Mouse (Mus musculus) megakaryocyte, embryonic 14.5 days (primary cell): ENCODE measurements around the gene Tnfaip6. TPM values are rescaled to one million over a fixed set of nuclear protein-coding genes. Genes with fewer than 3 reads are reported as not detected.
A peak's percentile ranks its signal among the peaks of the same experiment; 100 is the strongest.
"Not testable (repeated sequence)": the region's sequence is repeated elsewhere in the genome, so short reads cannot be mapped to it uniquely, and the experiment has no call there.

Experiments
- H3K27me3 ChIP-seq: replicated peaks from 2 replicates; pipeline ENCODE3; 2012; ENCODE audit warnings: inconsistent platforms
- H3K36me3 ChIP-seq: replicated peaks from 2 replicates; pipeline ENCODE3; 2012; ENCODE audit warnings: low read length, inconsistent platforms, mixed read lengths
- H3K4me1 ChIP-seq: 2 replicates; pipeline ENCODE4 v1.6.1; 2012; ENCODE audit warnings: inconsistent platforms
- H3K4me3 ChIP-seq: replicated peaks from 2 replicates; pipeline ENCODE3; 2012; ENCODE audit warnings: moderate library complexity, mild to moderate bottlenecking, inconsistent platforms
- H3K9me3 ChIP-seq: 2 replicates; pipeline ENCODE4 v1.6.1; 2012; ENCODE audit warnings: inconsistent platforms
- FLI1 ChIP-seq: IDR thresholded peaks from 2 replicates; pipeline ENCODE4 v1.6.1; 2012; ENCODE audit warnings: low read length, inconsistent platforms, mixed read lengths
- GATA1 ChIP-seq: IDR thresholded peaks from 3 replicates; pipeline ENCODE4 v1.6.1; 2012; ENCODE audit warnings: mixed read lengths, low read length, inconsistent platforms, borderline replicate concordance
- polyA plus RNA-seq: library from polyadenylated mRNA; stranded (reverse); fragments of >175 nt; gene quantifications from 2 replicates; pipeline ENCODE4 v1.2.3, GENCODE M21; 2012; ENCODE audit warnings: low replicate concordance; ENCODE audit not compliant: insufficient read depth

Tnfaip6 gene
- not detected in 2 replicates for polyA plus RNA-seq

- TF ChIP-seq GATA1 (no peak), FLI1 (no peak)
- Histone ChIP-seq H3K4me3 (peak within 1 kb of the TSS; percentile 85), H3K36me3 (no peaks in the 10 kb centered on the region), H3K4me1 (peaks cover 5% of the 10 kb centered on the region), H3K9me3 (no peaks in the 10 kb centered on the region), H3K27me3 (peaks cover 28% of the 10 kb centered on the region)
Measured at GRCm38 (mm10) chr2:52037882-52038281, at the start of gene Tnfaip6. Gene Tnfaip6, plus strand, starts transcription at chr2:52038009.

- no peak overlapping the region for H3K4me3 ChIP-seq
- no peaks in the 10 kb centered on the region for H3K36me3 ChIP-seq
- H3K27me3 ChIP-seq, result peaks cover 12% of the 10 kb centered on the region
- peaks cover 13% of the 10 kb centered on the region for H3K4me1 ChIP-seq
- H3K9me3 ChIP-seq, result no peaks in the 10 kb centered on the region
- TF ChIP-seq GATA1 (no peak), FLI1 (no peak)
Measured at GRCm38 (mm10) chr2:51989559-51989958, 48.2 kb upstream of the Tnfaip6 start.

GRCm38 (mm10) chr2:51991447-51991846 lies 46.4 kb upstream of the Tnfaip6 start:
- peaks cover 10% of the 10 kb centered on the region for H3K27me3 ChIP-seq
- TF ChIP-seq FLI1 (no peak), GATA1 (no peak)
- no peaks in the 10 kb centered on the region for H3K9me3 ChIP-seq
- no peaks in the 10 kb centered on the region for H3K4me1 ChIP-seq
- no peak overlapping the region for H3K4me3 ChIP-seq
- H3K36me3 ChIP-seq, result no peaks in the 10 kb centered on the region

GRCm38 (mm10) chr2:51999996-52000395 lies 37.8 kb upstream of the Tnfaip6 start:
- TF ChIP-seq FLI1 (no peak), GATA1 (no peak)
- H3K4me1 ChIP-seq, result no peaks in the 10 kb centered on the region
- H3K36me3 ChIP-seq, result no peaks in the 10 kb centered on the region
- H3K4me3 ChIP-seq, result no peak overlapping the region
- no peaks in the 10 kb centered on the region for H3K27me3 ChIP-seq
- H3K9me3 ChIP-seq, result no peaks in the 10 kb centered on the region

- Histone ChIP-seq H3K36me3 (no peaks in the 10 kb centered on the region), H3K9me3 (no peaks in the 10 kb centered on the region), H3K4me3 (no peak overlapping the region), H3K4me1 (no peaks in the 10 kb centered on the region), H3K27me3 (no peaks in the 10 kb centered on the region)
- TF ChIP-seq FLI1 (no peak), GATA1 (no peak)
Measured at GRCm38 (mm10) chr2:52001521-52001920, 36.3 kb upstream of the Tnfaip6 start.

- not testable (repeated sequence) for H3K4me1 ChIP-seq, H3K27me3 ChIP-seq, H3K9me3 ChIP-seq, H3K4me3 ChIP-seq, H3K36me3 ChIP-seq
Measured at GRCm38 (mm10) chr2:52002299-52002698, 35.5 kb upstream of the Tnfaip6 start.

GRCm38 (mm10) chr2:52006380-52006779 lies 31.4 kb upstream of the Tnfaip6 start:
- no peak for TF ChIP-seq GATA1
- TF ChIP-seq FLI1, result no peak
- Histone ChIP-seq H3K4me1 (no peaks in the 10 kb centered on the region), H3K4me3 (no peak overlapping the region), H3K36me3 (no peaks in the 10 kb centered on the region), H3K27me3 (no peaks in the 10 kb centered on the region), H3K9me3 (peaks cover 4% of the 10 kb centered on the region; the same call in 1 of the 2 replicates)

GRCm38 (mm10) chr2:52011820-52012219 lies 26.0 kb upstream of the Tnfaip6 start:
- H3K4me3 ChIP-seq, H3K4me1 ChIP-seq, H3K27me3 ChIP-seq, H3K36me3 ChIP-seq, H3K9me3 ChIP-seq: not testable (repeated sequence)

- H3K4me3 ChIP-seq, result no peak overlapping the region
- TF ChIP-seq GATA1, result no peak
- no peak for TF ChIP-seq FLI1
- H3K27me3 ChIP-seq, result peaks cover 5% of the 10 kb centered on the region
- peaks cover 6% of the 10 kb centered on the region; the same call in 1 of the 2 replicates for H3K9me3 ChIP-seq
- no peaks in the 10 kb centered on the region for H3K36me3 ChIP-seq
- no peaks in the 10 kb centered on the region for H3K4me1 ChIP-seq
Measured at GRCm38 (mm10) chr2:52013306-52013820, 24.4 kb upstream of the Tnfaip6 start.

GRCm38 (mm10) chr2:52016361-52016760 lies 21.4 kb upstream of the Tnfaip6 start:
- H3K27me3 ChIP-seq, result peaks cover 5% of the 10 kb centered on the region
- no peaks in the 10 kb centered on the region for H3K36me3 ChIP-seq
- 0 out of 2 replicates have a peak, but pooled peaks cover 2% of the 10 kb centered on the region for H3K9me3 ChIP-seq
- TF ChIP-seq GATA1 (no peak), FLI1 (no peak)
- no peaks in the 10 kb centered on the region for H3K4me1 ChIP-seq
- no peak overlapping the region for H3K4me3 ChIP-seq

- H3K27me3 ChIP-seq, result no peaks in the 10 kb centered on the region
- H3K36me3 ChIP-seq, result no peaks in the 10 kb centered on the region
- H3K4me1 ChIP-seq, result no peaks in the 10 kb centered on the region
- H3K9me3 ChIP-seq, result peaks cover 16% of the 10 kb centered on the region
- no peak overlapping the region for H3K4me3 ChIP-seq
- TF ChIP-seq GATA1, result no peak
- no peak for TF ChIP-seq FLI1
Measured at GRCm38 (mm10) chr2:52027061-52027460, 10.7 kb upstream of the Tnfaip6 start.

- H3K27me3 ChIP-seq, result peaks cover 2% of the 10 kb centered on the region
- H3K36me3 ChIP-seq, result no peaks in the 10 kb centered on the region
- no peaks in the 10 kb centered on the region for H3K4me1 ChIP-seq
- TF ChIP-seq FLI1 (no peak), GATA1 (no peak)
- H3K4me3 ChIP-seq, result no peak overlapping the region
- peaks cover 16% of the 10 kb centered on the region for H3K9me3 ChIP-seq
Measured at GRCm38 (mm10) chr2:52029426-52029825, 8.4 kb upstream of the Tnfaip6 start.
